Mouse (Mus musculus) spleen, adult 18-20 months (tissue): ENCODE results near the gene Ccr5.
"Not testable (repeated sequence)": the region's sequence is repeated elsewhere in the genome, so short reads cannot be mapped to it uniquely, and the experiment has no call there.

Experiments used
- DNase-seq, 2 experiments: peaks; one replicate each; pipeline ENCODE4 v3.0.0; 2022; ENCODE audit warnings: mixed read lengths in 2 of 2

The Ccr5 gene

GRCm38 (mm10) chr9:124121387-124122184, at the start of gene Ccr5:
Gene Ccr5, plus strand, starts transcription at chr9:124121543.
- no peak for DNase-seq

- no peak for DNase-seq
Measured at GRCm38 (mm10) chr9:124079803-124080202, 41.5 kb upstream of the Ccr5 start.

DNA sequence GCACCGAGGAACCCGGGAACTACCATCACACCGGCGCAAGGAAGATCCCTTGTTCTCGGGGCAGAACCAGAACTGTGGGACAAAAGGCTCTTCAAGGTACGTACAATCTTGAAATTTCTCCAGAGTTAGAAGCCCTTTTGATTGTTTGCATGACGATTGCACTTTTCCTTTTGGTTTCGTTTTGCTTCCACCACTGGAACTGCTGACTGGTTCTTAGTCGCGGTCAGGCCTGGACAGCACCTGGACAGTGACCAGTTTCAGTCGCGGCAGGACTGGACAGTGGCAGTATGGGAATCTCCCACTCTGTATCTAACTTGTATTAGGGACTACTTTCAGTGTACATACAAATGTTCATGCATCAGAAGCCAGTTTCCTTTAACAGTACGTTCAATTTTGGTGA, 40.9 kb upstream of the Ccr5 start:
- not testable (repeated sequence) for DNase-seq

DNA sequence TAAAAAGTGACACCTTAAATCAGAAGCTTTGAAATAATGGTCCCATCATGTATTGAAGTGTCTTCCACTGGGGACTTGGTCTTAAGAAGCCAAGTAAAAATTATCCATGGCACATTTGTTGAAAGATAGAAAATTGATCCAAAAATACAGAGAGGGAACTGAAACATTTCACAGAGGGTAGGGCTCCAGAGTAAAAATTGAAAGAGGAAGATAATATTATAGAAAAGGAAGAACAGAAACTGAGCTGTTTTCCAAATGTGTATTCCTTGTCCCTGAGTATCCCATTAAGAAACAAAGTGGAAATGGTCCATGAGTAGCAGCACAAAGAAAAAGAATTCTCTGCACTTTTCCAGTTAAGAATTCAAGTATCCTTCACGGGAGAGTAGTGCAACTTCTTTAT, 30.9 kb upstream of the Ccr5 start:
- no peak for DNase-seq

GRCm38 (mm10) chr9:124099127-124099526, 22.2 kb upstream of the Ccr5 start:
- no peak for DNase-seq

GRCm38 (mm10) chr9:124100357-124100756, 21.0 kb upstream of the Ccr5 start:
- DNase-seq: no peak

DNA sequence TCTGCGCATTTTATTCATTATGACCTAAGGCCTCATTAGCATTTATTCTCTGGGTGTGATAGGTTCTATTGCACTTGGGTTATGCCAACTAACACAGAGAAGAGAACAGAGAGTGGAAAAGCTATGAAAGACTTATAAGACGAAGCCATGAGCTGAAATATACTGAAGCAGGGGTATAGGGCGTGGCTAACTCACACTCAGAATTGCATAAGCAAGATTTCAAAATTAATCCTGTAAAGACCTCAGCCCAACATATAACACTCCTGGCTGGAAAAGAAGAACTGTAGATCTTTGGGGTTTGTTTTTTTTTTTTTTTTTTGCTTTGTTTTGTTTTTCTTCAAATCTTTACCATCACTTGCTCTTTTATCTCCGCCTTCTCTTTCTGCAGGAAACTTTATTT, 19.6 kb upstream of the Ccr5 start, which contains the start of gene Ccr2:
Ccr2 (plus strand) TSS at position 228 of the 400 bp plus-strand sequence.
- no peak for DNase-seq

- DNase-seq: no peak
Measured at GRCm38 (mm10) chr9:124103199-124103598, 18.1 kb upstream of the Ccr5 start.

DNA sequence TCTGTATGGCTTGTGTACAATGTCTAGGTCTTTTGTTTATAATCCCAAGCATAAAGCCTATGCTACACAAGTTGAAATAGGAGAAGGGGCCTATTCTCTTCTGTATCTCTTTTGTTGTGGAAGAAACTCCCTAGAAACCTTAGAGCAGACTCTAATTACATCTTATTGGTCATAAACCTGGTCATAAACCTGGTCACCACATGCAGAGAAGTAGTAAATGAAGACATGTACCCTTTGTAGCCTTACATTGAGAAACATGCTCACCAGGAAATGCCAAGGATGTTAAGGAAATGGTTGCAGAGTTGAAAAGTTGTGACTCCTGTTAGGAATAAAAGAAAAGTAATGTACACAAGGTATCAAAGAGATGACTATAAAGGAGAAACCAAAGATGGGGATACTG, 16.1 kb upstream of the Ccr5 start:
- no peak for DNase-seq

DNA sequence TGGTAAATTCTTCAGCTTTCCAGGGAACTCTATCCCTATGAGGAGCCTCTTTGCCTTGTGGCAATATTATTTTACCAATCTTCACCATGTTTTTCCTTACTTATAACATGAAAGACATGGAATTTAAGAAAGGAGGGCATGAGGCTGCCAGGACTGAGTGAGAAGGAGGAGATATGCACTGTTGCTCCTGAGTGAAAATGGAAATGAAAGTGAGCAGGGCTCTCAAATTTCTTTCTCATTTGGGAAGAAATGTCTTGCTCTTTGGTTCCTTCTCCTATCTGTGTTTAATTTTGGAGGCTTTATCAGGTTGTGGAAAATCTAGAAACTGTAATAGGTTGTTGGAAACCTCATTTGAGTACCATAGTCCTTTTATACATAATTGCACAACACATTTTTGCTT, 14.1 kb upstream of the Ccr5 start:
- no peak for DNase-seq

- no peak for DNase-seq
Measured at GRCm38 (mm10) chr9:124108356-124109127, 12.8 kb upstream of the Ccr5 start.

DNA sequence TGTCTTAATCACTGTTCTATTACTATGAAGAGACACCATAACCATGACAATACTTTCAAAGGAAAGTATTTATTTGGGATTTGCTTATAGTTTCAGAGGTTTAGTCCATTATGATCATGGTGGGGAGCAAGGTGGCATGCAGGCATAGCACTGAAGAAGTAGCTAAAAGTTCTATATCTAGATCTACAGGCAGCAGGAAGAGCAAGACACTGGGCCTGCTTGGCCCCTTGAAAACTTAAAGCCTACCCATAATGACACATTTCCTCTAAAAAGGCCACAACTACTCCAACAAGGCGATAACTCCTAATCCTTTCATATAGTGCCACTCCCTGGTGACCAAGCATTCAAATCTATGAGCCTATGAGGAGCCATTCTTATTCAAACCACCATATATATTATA, 9.3 kb upstream of the Ccr5 start:
- no peak for DNase-seq

GRCm38 (mm10) chr9:124112591-124113239, 8.6 kb upstream of the Ccr5 start:
- no peak for DNase-seq

GRCm38 (mm10) chr9:124113777-124114176, 7.6 kb upstream of the Ccr5 start:
- DNase-seq: no peak

- DNase-seq: peak; percentile 41 to 70
Measured at GRCm38 (mm10) chr9:124118489-124118888, 2.9 kb upstream of the Ccr5 start.

DNA sequence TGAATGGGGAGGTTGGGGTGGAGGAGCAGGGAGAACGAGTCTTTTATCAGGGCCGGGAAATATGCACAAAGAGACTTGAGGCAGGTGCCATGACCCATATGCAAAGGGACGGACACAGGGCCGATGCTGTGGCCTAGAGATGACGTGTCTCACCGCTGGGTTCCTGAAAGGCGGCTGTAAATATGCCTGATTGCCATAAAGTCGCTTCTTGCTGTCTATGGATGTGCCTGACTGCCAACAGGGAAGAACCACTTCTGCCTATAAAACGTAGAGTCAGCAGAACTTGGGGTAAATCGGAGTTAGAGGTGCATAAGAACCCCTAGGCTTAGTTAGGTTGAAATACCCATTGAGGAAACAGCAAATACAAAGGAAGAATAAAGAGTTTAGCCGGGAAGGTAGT, 4.2 kb downstream of the Ccr5 start:
- no peak for DNase-seq

GRCm38 (mm10) chr9:124126373-124126772, 5.0 kb downstream of the Ccr5 start:
- DNase-seq: no peak

DNA sequence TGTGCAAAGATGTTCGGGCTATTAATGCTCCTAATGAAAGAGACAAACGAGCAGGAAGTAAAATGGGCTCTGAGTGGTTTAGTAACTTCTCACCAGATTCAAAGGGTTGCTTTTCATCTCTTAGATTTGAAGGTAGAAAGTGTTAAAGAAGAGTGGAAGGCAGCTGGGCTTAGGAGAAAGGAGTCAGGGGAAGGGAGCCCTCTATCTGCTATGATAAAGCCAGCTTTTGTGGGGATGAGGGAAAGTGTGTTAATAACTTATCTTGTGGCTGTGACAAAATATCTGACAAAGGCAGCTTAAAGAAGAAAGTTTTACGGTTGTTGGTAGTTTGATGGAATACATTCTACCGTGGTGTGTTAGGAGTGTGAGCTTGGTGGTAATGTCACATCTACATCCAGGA, 6.1 kb downstream of the Ccr5 start:
- no peak for DNase-seq

GRCm38 (mm10) chr9:124128379-124128778, 7.0 kb downstream of the Ccr5 start:
- DNase-seq: no peak

DNA sequence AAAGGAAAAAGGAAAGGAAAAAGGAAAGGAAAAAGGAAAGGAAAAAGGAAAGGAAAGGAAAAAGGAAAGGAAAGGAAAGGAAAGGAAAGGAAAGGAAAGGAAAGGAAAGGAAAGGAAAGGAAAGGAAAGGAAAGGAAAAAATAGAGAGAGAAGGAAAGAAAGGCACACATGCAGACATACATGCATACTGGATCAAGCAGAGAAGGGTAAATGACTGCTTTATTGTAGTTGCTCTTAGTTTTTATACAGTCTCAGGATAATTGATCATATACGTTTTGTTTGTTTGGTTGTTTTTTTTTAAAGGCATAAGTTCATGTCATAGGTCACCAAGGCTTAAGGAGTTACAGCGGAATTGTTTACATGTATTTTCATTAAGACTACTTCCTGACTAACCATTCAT, 11.6 kb downstream of the Ccr5 start:
- DNase-seq: not testable (repeated sequence)

DNA sequence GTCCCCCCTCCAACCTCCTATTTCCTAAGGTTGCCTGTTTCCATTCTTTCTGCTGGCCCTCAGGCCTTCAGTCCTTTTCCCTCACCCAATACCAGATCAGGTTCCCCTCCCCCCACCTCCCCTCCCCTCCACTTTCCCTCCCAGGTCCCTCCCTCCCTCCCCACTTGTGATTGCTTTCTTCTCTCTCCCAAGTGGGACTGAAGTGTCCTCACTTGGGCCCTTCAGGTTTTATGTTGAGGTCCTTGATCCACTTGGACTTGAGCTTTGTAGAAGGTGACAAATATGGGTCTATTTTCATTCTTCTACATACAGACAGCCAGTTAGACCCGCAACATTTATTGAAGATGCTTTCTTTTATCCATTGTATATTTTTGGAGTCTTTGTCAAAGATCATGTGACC, 13.6 kb downstream of the Ccr5 start:
- not testable (repeated sequence) for DNase-seq

GRCm38 (mm10) chr9:124137619-124138018, 16.3 kb downstream of the Ccr5 start:
- DNase-seq: no peak

DNA sequence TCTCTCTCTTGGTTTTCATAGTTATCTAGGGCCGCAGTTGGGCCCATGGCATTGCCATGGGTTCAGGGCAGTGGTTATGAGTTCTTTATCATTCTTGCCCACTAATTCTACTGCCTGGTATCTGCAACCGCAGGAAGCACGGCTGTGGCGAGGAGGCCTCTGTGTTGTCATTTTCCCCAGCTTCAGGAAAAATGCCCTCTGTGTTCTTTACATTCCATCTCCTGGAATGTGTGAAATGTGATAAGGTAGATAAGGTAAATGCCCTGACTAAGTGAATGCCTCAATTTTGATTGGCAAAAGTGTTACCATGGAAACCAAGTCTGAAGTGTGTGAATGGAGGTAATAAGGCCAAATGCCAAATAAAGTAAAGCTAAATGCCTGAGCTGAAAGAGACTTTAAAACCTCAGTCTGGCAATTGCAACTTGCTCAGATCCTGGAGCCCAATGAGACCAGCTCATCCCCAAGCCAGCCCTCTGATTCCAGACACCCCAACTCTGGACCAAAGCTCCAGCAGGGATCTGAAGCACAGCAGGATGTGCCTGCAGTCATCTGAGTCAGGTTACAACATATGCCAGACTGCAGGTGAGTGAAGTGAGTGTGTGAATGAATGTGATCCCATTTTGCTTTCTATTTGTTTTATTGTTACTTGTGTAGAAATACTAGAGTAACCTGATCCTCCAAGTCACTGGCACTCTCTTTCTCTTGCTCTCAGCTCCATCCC, 16.9 kb downstream of the Ccr5 start:
- DNase-seq: no peak
